Mouse (Mus musculus): ENCODE data around the gene Fam76a. TPM values are rescaled to one million over a fixed set of nuclear protein-coding genes. Genes with fewer than 3 reads are reported as not detected.

The Fam76a gene
- total RNA-seq, 1 experiment = 14.9 TPM

DNA sequence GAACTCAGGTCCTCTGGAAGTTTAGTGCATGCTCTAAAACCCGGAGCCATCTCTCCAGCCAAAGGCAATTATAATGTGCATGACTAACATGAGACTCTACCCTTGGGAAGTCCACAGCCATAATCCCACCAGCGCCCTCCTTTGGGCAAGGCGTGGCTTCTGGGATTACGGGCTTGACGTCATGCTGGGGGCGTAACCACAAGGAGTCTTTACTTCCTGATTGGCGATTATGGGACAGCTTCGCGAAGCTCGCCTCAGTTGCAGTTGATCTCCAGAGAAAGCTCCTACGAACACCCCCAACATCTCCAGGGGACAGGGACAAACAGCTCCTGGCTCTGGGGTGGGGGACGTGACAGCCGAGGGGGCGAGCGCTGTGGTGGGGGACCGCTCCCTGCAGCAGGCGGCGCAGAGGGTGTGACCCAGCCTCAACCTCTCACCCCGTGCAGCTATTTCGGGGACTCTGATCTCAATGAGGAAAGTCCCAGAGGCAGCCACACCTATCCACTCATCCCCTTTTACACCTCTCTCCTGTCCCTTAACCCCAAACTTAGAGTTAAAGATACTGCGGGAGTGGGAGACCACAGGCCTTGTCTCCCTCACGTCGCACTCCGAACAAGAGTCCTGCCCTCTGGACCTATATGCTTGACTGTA lies 27.6 kb upstream of the Fam76a start:
- Histone ChIP-seq H3K4me3 (ENCODE audit: insufficient read depth in 1 of 2, low read depth in 1 of 2, low read length in 2 of 2, poor library complexity in 1 of 2, severe bottlenecking in 1 of 2) (peak overlapping the region; percentile 9 to 37; a peak in 1 of 4 replicates), H3K9me3 (ENCODE audit: control insufficient read depth, insufficient read depth, low read depth, low read length) (no peaks in the 10 kb centered on the region), H3K36me3 (ENCODE audit: control insufficient read depth, insufficient read depth, low read length, poor library complexity, severe bottlenecking) (no peaks in the 10 kb centered on the region), H3K27ac (ENCODE audit: insufficient read depth, low read depth, low read length, poor library complexity, severe bottlenecking) (no peak overlapping the region), H3K9ac (ENCODE audit: insufficient read depth, low read depth, low read length, poor library complexity, severe bottlenecking) (no peak overlapping the region), H3K4me1 (ENCODE audit: control insufficient read depth in 2 of 2, insufficient read depth in 2 of 2, low read length in 2 of 2, poor library complexity in 1 of 2) (peaks cover 15% of the 10 kb centered on the region in 2 experiments; a peak in 3 of 4 replicates)
- TF ChIP-seq MAFK (IDR thresholded peaks at IDR 0.05; ENCODE audit: insufficient read depth, low read depth, low read length) = no peak
- no peak for TF ChIP-seq CHD2 (IDR thresholded peaks at IDR 0.05; ENCODE audit: low read depth, low read length)
- TF ChIP-seq HCFC1 (IDR thresholded peaks at IDR 0.05; ENCODE audit: borderline replicate concordance, insufficient read depth, low read length) = no peak
- TF ChIP-seq ZNF384 (IDR thresholded peaks at IDR 0.05; ENCODE audit: low read depth, low read length) = no peak
- no peak for TF ChIP-seq ZC3H11A (IDR thresholded peaks at IDR 0.05; ENCODE audit: borderline replicate concordance, low read depth, low read length)
- in situ Hi-C loops (cut with MboI; ENCODE audit: low sequenced_read_pairs in 2 of 2, unreplicated experiment in 2 of 2) = loop anchor here (5.0 to 10.0 kb wide), 2 partner anchors 42 to 55 kb away; no protein-coding TSS in a partner anchor
- DNase-seq (ENCODE audit: low read depth, low spot score) = no peak

DNA sequence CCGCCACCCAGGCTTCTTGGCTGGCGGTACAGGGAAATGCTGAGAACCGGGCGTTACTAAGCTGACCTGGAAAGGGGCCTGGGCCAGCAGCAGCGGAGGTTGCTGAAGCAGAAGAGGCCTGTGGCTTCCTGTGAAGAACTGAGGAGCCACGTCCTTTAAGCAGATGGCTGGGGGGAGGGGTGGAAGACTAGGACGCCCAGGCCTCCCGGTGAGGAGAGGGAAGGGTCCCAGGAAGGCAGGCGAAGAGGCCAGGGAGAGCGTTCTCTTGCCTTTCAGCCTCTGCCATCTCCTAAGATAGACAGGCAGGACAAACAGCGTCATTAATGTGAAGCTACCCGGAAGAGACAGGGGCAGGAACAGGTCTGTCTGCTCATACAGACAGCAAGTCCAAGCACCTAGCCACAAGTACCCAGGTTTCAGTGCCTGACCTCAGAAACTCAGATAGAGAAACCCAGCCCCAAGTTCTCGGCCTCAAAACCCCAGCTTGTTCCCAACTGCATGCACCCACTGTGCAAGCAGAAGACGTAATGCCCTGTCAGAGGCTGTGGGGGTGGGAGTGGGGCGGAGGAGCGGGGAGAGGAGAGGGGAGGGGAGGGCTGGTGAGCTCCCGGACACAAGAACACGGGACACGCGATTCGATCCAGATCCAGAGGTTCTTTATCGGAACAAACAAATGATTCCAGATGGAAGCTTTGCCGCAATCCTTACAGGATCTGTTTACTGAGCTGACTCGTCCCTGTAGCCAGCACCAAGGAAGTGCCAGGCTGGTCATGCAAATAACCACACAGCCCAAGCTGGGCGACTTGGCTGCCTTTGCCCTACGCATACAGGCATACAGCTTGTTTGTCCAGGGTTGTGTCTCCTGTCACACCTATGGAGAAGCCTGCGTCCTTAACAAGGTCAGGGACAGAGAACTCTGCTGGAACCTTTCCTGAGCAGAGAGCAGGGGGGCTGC lies 24.0 kb upstream of the Fam76a start:
- H3K4me1 ChIP-seq (ENCODE audit: control insufficient read depth in 2 of 2, insufficient read depth in 2 of 2, low read length in 2 of 2, poor library complexity in 1 of 2) = peaks cover 15 to 16% of the 10 kb centered on the region in 2 experiments; a peak in 3 of 4 replicates
- no peaks in the 10 kb centered on the region for H3K9me3 ChIP-seq (ENCODE audit: control insufficient read depth, insufficient read depth, low read depth, low read length)
- H3K9ac ChIP-seq (ENCODE audit: insufficient read depth, low read depth, low read length, poor library complexity, severe bottlenecking) = peak overlapping the region; percentile 19; the same call in 1 of the 2 replicates
- H3K36me3 ChIP-seq (ENCODE audit: control insufficient read depth, insufficient read depth, low read length, poor library complexity, severe bottlenecking) = no peaks in the 10 kb centered on the region
- TF ChIP-seq MAFK (IDR thresholded peaks at IDR 0.05; ENCODE audit: insufficient read depth, low read depth, low read length) (no peak), CHD2 (IDR thresholded peaks at IDR 0.05; ENCODE audit: low read depth, low read length) (no peak), ZNF384 (IDR thresholded peaks at IDR 0.05; ENCODE audit: low read depth, low read length) (no peak), ZC3H11A (IDR thresholded peaks at IDR 0.05; ENCODE audit: borderline replicate concordance, low read depth, low read length) (no peak), HCFC1 (IDR thresholded peaks at IDR 0.05; ENCODE audit: borderline replicate concordance, insufficient read depth, low read length) (no peak)
- DNase-seq (ENCODE audit: low read depth, low spot score) = no peak
- H3K27ac ChIP-seq (ENCODE audit: insufficient read depth, low read depth, low read length, poor library complexity, severe bottlenecking) = peak overlapping the region; percentile 11; the same call in 1 of the 2 replicates
- in situ Hi-C loops (cut with MboI; ENCODE audit: low sequenced_read_pairs in 2 of 2, unreplicated experiment in 2 of 2) = loop anchor here in 1 of 2 experiments (5.0 kb wide), 1 partner anchor 46 kb away; no protein-coding TSS in a partner anchor
- peak overlapping the region; percentile 1 to 10; a peak in 3 of 4 replicates for H3K4me3 ChIP-seq (ENCODE audit: insufficient read depth in 1 of 2, low read depth in 1 of 2, low read length in 2 of 2, poor library complexity in 1 of 2, severe bottlenecking in 1 of 2)

DNA sequence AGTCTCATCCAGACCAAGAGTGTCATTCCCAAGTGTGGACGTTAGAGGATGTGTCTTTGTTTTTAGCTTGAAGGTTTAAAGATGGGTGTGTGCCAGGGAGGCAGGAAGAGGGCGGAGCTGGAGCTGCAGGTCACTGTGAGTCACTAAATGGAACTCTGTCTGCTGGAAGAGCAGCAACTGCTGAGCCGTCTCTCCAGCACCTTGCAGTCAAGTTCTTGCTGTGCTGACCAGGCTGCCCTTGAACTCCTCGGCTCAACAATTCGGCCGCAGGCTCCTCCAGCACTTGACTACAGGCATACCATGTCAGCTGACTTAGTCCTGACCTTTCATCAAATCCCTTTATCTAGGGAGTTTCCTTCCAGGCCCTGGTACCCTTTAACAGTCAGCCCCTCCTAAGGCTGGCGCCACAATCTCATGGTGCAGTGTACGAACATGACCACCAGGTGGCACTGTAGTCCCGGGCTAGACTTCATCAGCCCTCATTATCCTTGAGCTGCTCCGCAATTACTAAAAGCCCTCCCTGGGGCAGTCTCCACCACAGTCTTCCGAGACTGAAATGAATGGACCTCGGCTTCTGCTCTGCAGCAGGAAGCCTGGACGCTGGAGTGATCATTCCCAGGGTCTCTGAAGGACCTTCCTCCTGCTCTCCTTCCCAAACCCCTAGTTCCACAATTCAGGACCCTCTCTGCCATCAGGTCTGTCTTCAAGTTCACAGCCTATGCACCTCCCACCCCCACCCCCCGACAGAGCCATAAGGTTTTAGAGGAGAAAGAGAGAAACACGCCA lies 23.1 kb upstream of the Fam76a start:
- peaks cover 10 to 13% of the 10 kb centered on the region in 2 experiments; a peak in 3 of 4 replicates for H3K4me1 ChIP-seq (ENCODE audit: control insufficient read depth in 2 of 2, insufficient read depth in 2 of 2, low read length in 2 of 2, poor library complexity in 1 of 2)
- in situ Hi-C loops (cut with MboI; ENCODE audit: low sequenced_read_pairs in 2 of 2, unreplicated experiment in 2 of 2) = loop anchor here in 1 of 2 experiments (5.0 kb wide), 1 partner anchor 47 kb away; no protein-coding TSS in a partner anchor
- peak overlapping the region; percentile 1 to 10; a peak in 3 of 4 replicates for H3K4me3 ChIP-seq (ENCODE audit: insufficient read depth in 1 of 2, low read depth in 1 of 2, low read length in 2 of 2, poor library complexity in 1 of 2, severe bottlenecking in 1 of 2)
- 0 out of 2 replicates have a peak overlapping the region, but pooled peaks have one; percentile 11 for H3K27ac ChIP-seq (ENCODE audit: insufficient read depth, low read depth, low read length, poor library complexity, severe bottlenecking)
- no peaks in the 10 kb centered on the region for H3K36me3 ChIP-seq (ENCODE audit: control insufficient read depth, insufficient read depth, low read length, poor library complexity, severe bottlenecking)
- no peaks in the 10 kb centered on the region for H3K9me3 ChIP-seq (ENCODE audit: control insufficient read depth, insufficient read depth, low read depth, low read length)
- peak overlapping the region; percentile 36; the same call in 1 of the 2 replicates for H3K9ac ChIP-seq (ENCODE audit: insufficient read depth, low read depth, low read length, poor library complexity, severe bottlenecking)
- peak; percentile 95 for DNase-seq (ENCODE audit: low read depth, low spot score)
- TF ChIP-seq ZNF384 (IDR thresholded peaks at IDR 0.05; ENCODE audit: low read depth, low read length) = no peak
- TF ChIP-seq ZC3H11A (IDR thresholded peaks at IDR 0.05; ENCODE audit: borderline replicate concordance, low read depth, low read length) = peak; percentile 97
- TF ChIP-seq CHD2 (IDR thresholded peaks at IDR 0.05; ENCODE audit: low read depth, low read length) = no peak
- TF ChIP-seq HCFC1 (IDR thresholded peaks at IDR 0.05; ENCODE audit: borderline replicate concordance, insufficient read depth, low read length) = no peak
- TF ChIP-seq MAFK (IDR thresholded peaks at IDR 0.05; ENCODE audit: insufficient read depth, low read depth, low read length) = no peak
